Mouse (Mus musculus) heart, embryonic 16.5 days (tissue): ENCODE data around the gene Ptpn22. TPM values are rescaled to one million over a fixed set of nuclear protein-coding genes. Genes with fewer than 3 reads are reported as not detected.
A peak's percentile ranks its signal among the peaks of the same experiment; 100 is the strongest.

ENCODE experiments used
- ATAC-seq: fragments of 200-750 bp; cut with Nextera tagmentation; replicated peaks from 2 replicates; pipeline ENCODE4 v1.8.0; 2017; ENCODE audit warnings: moderate number of reproducible peaks; ENCODE audit not compliant: insufficient read depth, low FRiP score; ENCODE audit errors: extremely low read depth
- H3K27ac ChIP-seq: fragments of 300-500 bp; sonication (generic); 2 replicates; pipeline ENCODE4 v1.5.1; 2014; ENCODE audit warnings: mild to moderate bottlenecking, low read length, control low read depth, moderate library complexity
- H3K27me3 ChIP-seq: fragments of 300-500 bp; sonication (generic); 2 replicates; pipeline ENCODE4 v1.6.1; 2014; ENCODE audit warnings: low read length, mixed read lengths; ENCODE audit not compliant: control insufficient read depth, insufficient read depth
- H3K36me3 ChIP-seq: fragments of 300-500 bp; sonication (generic); 2 replicates; pipeline ENCODE4 v1.6.1; 2014; ENCODE audit not compliant: control insufficient read depth, insufficient read depth
- H3K4me1 ChIP-seq: fragments of 300-500 bp; sonication (generic); 2 replicates; pipeline ENCODE4 v1.6.1; 2014; ENCODE audit warnings: low read length, mixed read lengths; ENCODE audit not compliant: control insufficient read depth, insufficient read depth
- H3K4me2 ChIP-seq: fragments of 300-500 bp; sonication (generic); 2 replicates; pipeline ENCODE4 v1.6.1; 2014; ENCODE audit warnings: low read depth, mild to moderate bottlenecking, control low read depth, low read length
- H3K4me3 ChIP-seq: fragments of 300-500 bp; sonication (generic); 2 replicates; pipeline ENCODE4 v1.5.1; 2014; ENCODE audit warnings: mild to moderate bottlenecking, control low read depth, low read length
- H3K9ac ChIP-seq: fragments of 300-500 bp; sonication (generic); 2 replicates; pipeline ENCODE4 v1.6.1; 2014; ENCODE audit warnings: low read length, control low read depth
- H3K9me3 ChIP-seq: fragments of 300-500 bp; sonication (generic); replicated peaks from 2 replicates; pipeline ENCODE4 v1.6.1; 2016; ENCODE audit warnings: low read length; ENCODE audit not compliant: control insufficient read depth
- WGBS: fragments of 180-500 bp; shearing (Covaris S2); extraction: QIAGEN DNeasy Blood & Tissue Kit; methylation state at CpG from one replicate; pipeline ENCODE4 v1.1.7; 2014; 5-methylcytosine and 5-hydroxymethylcytosine counted together
- polyA plus RNA-seq: library from polyadenylated mRNA; unstranded; fragments of >200 nt; fragmentation: Nextera tagmentation; extraction: Ambion mirVana; gene quantifications from 2 replicates; pipeline ENCODE4 v1.2.1, GENCODE M21; 2015

Ptpn22 gene
- polyA plus RNA-seq, 1 experiment from 2014 or later: 6.7 TPM

DNA sequence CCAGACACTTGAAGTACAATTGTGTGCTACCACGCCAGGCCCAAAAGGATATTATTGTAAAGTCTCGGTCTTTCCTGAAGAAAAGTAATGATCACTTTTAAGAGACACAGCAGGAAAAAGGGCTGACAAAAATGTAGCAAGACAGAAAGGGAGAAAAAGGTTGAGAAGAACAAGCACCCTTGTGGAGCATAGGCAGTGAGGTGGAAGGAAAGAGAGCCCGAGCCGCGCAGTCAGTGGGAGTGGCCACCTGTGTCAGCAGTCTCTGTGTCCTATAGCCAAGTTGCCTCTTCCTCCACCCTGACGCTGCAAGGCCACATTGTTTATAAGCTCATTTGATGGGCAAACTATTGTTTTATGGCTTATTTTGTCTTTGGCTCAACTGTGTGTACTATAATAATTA, 67.9 kb downstream of the Ptpn22 start:
- ATAC-seq: no peak
- peaks cover 6% of the 10 kb centered on the region for H3K36me3 ChIP-seq
- H3K9ac ChIP-seq: no peak overlapping the region
- no peak overlapping the region for H3K27ac ChIP-seq
- peaks cover 5% of the 10 kb centered on the region; the same call in 1 of the 2 replicates for H3K4me1 ChIP-seq
- no peak overlapping the region for H3K4me3 ChIP-seq
- no peaks in the 10 kb centered on the region for H3K9me3 ChIP-seq
- WGBS: 61% methylated on average over 6 of the region's 6 CpGs
- H3K4me2 ChIP-seq: 0 out of 2 replicates have a peak overlapping the region, but pooled peaks have one; percentile 0
- H3K27me3 ChIP-seq: no peaks in the 10 kb centered on the region

GRCm38 (mm10) chr3:103944794-103945562, 85.4 kb downstream of the Ptpn22 start:
- no peaks in the 10 kb centered on the region for H3K27me3 ChIP-seq
- whole genome bisulfite sequencing: 83% methylated on average over 1 of the region's 1 CpGs
- no peak overlapping the region for H3K4me3 ChIP-seq
- no peaks in the 10 kb centered on the region for H3K4me1 ChIP-seq
- 0 out of 2 replicates have a peak, but pooled peaks cover 2% of the 10 kb centered on the region for H3K36me3 ChIP-seq
- H3K27ac ChIP-seq: no peak overlapping the region
- no peak overlapping the region for H3K4me2 ChIP-seq
- no peak for ATAC-seq
- no peak overlapping the region for H3K9ac ChIP-seq
- no peaks in the 10 kb centered on the region; the same call in 1 of the 2 replicates for H3K9me3 ChIP-seq

DNA sequence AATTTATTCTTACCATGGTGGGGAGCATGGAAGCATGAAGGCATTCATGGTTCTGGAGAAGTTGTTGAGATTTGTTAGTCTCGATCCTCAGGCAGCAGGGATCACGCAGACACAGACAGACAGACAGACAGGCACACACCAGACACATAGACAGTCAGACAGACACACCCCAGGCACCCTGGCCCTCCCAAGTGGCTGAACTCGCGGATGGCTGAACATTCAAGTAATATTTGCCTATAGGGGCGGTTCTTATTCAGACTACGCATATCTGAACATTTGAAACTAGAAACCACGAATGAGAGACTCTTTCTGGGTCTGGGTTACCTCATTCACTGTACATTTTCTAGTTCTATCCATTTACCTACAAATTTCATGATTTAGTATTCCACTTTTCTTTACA, 89.1 kb downstream of the Ptpn22 start:
- Histone ChIP-seq H3K4me2 (no peak overlapping the region), H3K9me3 (no peaks in the 10 kb centered on the region; the same call in 1 of the 2 replicates), H3K9ac (no peak overlapping the region), H3K27ac (no peak overlapping the region), H3K27me3 (no peaks in the 10 kb centered on the region), H3K36me3 (no peaks in the 10 kb centered on the region), H3K4me1 (no peaks in the 10 kb centered on the region), H3K4me3 (no peak overlapping the region)
- no peak for ATAC-seq
- 84% methylated on average over 7 of the region's 7 CpGs for WGBS

DNA sequence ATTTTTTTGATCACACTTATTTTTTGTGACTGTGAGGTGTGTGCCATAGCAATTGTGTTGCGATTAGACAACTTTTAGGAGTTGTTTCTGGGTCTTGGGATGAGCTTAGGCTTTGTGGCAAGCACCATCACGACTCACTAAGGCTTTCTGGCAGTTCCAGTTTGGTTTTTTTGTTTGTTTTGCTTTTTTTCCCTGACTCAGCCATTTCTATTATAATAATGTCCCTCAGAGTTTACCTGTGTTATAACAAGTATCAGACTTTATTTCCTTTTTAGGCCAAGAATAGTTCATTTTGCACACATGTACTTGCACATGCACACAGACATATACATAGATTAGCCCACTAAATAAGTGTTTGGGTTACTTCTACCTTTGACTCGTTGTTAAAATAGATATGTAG, 101.0 kb downstream of the Ptpn22 start:
- Histone ChIP-seq H3K4me2 (no peak overlapping the region), H3K27ac (no peak overlapping the region), H3K9ac (no peak overlapping the region), H3K4me1 (no peaks in the 10 kb centered on the region), H3K36me3 (peaks cover 11% of the 10 kb centered on the region), H3K27me3 (no peaks in the 10 kb centered on the region), H3K9me3 (no peaks in the 10 kb centered on the region), H3K4me3 (no peak overlapping the region)
- no peak for ATAC-seq
- 83% methylated on average over 3 of the region's 3 CpGs for WGBS

Other genes starting within 250 kb of the Ptpn22 start
- gene Atg4a-ps, start 213.7 kb upstream of the Ptpn22 start, polyA plus RNA-seq: 0.09 and 0.77 TPM in 2 replicates
- gene Olfml3, start 121.8 kb upstream of the Ptpn22 start, polyA plus RNA-seq: 18.4 and 22.1 TPM in 2 replicates
- gene Gm10964, start 120.4 kb upstream of the Ptpn22 start, polyA plus RNA-seq: not detected in 2 replicates
- gene Hipk1, start 68.2 kb upstream of the Ptpn22 start, polyA plus RNA-seq: 10.8 and 11.6 TPM in 2 replicates
- 17.1 and 18.7 TPM in 2 replicates for gene Dclre1b, start 50.4 kb upstream of the Ptpn22 start, polyA plus RNA-seq
- 16.2 and 17.2 TPM in 2 replicates for gene Ap4b1, start 50.3 kb upstream of the Ptpn22 start, polyA plus RNA-seq
- 0.30 and 0.32 TPM in 2 replicates for gene Gm43064, start 50.2 kb upstream of the Ptpn22 start, polyA plus RNA-seq
- gene Bcl2l15, start 27.2 kb upstream of the Ptpn22 start, polyA plus RNA-seq: 0.43 TPM in 1 of 2 replicates, not detected in the other
- 5.6 and 5.8 TPM in 2 replicates for gene Rsbn1, start 54.3 kb downstream of the Ptpn22 start, polyA plus RNA-seq
- 14.7 and 15.3 TPM in 2 replicates for gene Phtf1, start 108.3 kb downstream of the Ptpn22 start, polyA plus RNA-seq